Mouse (Mus musculus): Measurements from ENCODE around the gene Akap13.
"Not testable (repeated sequence)": the region's sequence is repeated elsewhere in the genome, so short reads cannot be mapped to it uniquely, and the experiment has no call there.

Gene Akap13

DNA sequence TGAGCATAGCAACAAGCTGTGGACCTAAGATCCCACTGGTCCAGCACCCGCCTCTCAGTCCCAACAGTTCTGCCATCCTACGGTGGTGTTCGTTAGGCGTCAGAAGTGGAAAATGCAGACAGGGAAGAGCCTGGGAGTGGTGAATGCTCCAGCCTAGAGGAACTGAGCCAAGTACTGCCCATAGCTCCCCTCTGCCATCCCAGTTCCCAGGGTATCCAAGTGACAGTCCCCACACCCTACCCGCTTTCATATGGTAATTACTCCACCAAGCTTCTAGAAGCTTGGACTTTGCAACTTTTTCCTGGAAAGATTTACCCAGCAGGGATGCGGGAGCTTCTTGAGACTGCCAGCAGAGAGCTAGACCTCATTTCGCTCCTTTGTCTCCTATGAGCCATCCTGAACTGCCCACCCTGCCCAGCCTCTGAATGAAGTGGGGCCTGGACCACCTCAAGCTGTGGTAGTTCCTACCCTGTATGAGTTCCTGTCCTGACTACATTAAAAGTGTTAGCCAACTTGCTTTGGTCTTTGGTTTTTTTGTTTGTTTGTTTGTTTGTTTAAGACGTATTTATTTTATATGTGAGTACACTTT, 300.6 kb downstream of the Akap13 start:
- DNase-seq (ENCODE audit: low spot score in 2 of 2), result no peak

- DNase-seq (ENCODE audit: low spot score in 2 of 2), result no peak
These were observed 304.7 kb downstream of the Akap13 start for GRCm38 (mm10) chr7:75759992-75760514.

DNA sequence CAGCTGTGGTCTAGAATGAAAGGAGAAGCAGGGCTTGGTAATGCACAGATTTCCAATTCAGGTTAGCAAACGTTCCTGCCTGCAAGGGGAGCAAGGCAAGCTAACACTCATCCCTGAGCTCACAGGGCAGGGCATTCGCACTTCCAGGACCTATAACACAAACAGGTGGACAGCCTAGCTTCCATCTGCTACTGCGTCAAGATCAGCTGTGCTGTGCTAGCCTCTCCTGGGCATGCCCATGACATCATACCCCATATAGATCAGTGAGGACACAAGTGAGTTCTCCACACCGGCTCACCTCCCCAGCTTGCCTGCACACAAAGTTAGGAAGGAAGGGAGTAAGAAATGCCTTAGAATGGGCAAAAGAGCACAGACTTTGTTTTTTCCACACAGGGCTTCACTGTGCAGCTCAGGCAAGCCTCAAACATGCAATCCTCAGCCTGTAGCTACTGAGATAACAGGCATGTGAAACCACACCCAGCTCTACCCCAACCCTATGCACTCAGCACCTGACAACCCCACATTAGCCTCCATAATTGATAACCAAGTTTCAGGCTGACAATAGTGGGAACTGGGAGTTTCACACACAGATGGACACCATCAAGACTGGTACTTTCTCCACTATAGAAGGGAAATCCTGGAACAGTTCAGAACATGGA, 305.5 kb downstream of the Akap13 start:
- DNase-seq (ENCODE audit: low spot score in 2 of 2), result not testable (repeated sequence)

DNA sequence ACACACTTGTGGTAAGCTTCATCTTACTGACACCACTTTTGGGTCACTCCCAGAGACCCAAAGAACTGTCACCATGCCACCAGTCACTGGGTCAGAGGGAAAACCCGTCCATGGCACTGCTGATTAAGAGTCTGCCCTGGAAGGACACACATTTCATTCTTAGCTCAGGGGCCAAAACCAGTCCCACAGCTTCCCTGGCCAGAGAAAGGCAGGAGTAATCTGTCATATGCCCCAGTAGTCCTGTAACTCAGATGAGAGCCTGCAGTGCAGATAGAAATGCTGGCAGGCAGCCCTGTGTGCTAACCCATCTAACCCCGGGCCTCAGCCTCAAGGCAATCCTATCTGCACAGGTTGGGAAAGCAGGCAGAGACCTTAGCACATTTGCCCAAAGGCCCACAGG, 306.9 kb downstream of the Akap13 start:
- not testable (repeated sequence) for DNase-seq (ENCODE audit: low spot score in 2 of 2)

DNA sequence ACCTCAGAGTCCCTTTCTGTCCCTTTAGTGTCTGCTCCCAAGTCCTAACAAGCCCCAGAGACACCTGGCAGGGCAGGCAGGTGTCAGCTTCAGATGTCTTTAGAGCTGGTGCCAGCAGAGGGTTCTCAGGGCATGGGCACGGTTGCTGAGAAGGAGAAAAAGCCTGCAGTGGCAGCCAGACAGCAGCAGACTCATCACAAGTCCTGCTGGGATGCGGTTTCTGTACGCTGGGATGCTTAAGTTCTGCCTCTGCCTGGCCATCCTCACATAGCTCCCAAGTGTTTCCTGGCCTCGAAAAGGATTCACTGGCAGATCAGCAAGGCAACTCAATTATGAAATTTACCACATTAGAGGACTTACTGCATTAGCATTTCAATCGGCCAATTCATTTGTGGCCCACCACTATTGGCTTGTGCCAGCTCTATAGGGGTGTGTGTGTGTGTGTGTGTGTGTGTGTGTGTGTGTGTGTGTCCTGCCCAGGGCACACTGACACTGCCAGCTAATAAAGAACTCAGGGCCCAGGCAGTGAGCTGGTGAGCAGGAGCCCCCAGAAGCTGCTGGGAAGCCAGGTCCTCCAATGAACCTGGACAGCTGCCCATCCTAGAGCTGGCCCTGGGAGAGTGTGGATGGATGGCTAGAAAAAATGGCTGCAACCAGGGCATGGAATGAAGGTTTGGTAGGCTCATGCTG, 311.9 kb downstream of the Akap13 start:
- not testable (repeated sequence) for DNase-seq (ENCODE audit: low spot score in 2 of 2)

DNA sequence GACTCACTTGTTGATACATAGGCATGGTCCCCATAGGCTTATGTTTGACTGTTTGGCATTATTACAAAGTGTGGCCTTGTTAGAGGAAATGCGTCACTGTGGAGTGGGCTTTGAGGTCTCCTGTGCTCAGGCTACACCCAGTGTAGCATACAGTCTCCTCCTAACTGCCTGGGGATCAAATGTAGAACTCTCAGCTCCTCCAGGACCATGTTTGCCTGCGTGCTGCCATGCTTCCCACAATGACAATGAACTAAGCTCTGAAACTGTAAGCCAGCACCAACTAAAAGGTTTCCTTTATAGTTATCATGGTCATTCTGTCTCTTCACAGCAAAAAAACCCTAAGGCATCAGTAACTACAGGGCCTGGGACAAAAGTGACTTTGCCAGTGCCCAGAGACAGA, 312.8 kb downstream of the Akap13 start:
- DNase-seq (ENCODE audit: low spot score in 2 of 2), result no peak

DNA sequence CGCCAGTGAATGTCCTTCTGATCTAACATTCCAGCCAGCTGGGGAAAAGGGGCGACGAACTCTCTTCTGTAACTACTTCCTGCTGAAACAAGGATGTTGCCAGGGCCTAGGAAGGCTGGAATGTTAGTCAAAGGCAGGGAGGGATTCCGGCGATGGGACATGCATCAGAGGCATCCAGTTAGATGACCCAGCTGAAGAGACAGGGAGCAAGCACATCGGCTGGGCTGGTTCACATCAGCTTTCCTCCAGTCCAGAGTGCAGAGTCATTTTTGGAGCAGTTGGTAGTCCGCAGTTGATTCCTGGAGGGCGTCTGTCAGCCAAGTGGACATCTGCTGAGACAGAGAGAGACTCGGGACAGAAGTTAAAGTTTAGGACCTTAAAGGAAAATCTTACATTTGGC, 314.6 kb downstream of the Akap13 start:
- DNase-seq (ENCODE audit: low spot score in 2 of 2), result no peak

- DNase-seq (ENCODE audit: low spot score in 2 of 2), result not testable (repeated sequence)
These were observed 319.1 kb downstream of the Akap13 start for GRCm38 (mm10) chr7:75774095-75775078.

DNA sequence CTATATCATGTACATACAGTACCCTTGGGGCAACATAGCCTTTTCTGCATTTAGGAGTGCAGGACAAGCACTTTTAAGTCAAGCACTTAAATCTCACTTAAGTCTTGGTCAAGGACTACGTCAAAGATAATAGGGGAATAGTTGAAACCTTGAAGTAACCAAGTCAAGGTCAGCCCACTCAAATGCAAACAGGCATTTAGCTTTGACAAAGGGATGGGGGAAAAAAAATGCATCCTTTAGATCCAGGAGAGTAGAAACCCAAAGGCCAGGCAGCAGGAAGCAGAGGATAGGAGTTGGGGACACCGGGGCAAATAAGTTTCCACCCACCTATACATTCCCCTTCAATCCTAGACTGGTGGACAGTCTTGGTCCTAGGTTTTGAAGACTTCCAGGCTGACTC, 322.7 kb downstream of the Akap13 start:
- no peak for DNase-seq (ENCODE audit: low spot score in 2 of 2)

DNA sequence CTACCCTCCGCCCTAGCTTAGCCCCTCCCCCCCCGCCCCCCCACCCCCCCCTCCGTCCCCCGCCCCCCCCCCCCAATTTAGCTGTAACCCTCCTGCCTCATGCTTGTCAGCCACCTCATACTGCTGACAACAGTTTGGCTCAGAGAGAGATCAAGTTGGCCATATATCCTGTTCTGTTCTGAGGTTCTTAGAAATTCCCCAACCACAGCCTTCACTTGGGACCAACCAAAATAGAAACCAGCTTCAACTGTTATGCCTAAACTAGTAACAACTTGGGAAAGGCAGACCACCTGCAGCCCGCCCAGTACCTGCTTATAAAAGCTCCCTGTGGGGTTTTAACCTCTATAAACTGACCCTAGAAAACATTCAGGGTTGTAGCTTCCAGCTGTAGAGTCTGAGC, 325.5 kb downstream of the Akap13 start:
- DNase-seq (ENCODE audit: low spot score in 2 of 2), result no peak

- no peak for DNase-seq (ENCODE audit: low spot score in 2 of 2)
These were observed 326.1 kb downstream of the Akap13 start for GRCm38 (mm10) chr7:75781298-75781947.

- peak; percentile 79 to 89 for DNase-seq (ENCODE audit: low spot score in 2 of 2)
These were observed 326.8 kb downstream of the Akap13 start for GRCm38 (mm10) chr7:75781948-75782722.

DNA sequence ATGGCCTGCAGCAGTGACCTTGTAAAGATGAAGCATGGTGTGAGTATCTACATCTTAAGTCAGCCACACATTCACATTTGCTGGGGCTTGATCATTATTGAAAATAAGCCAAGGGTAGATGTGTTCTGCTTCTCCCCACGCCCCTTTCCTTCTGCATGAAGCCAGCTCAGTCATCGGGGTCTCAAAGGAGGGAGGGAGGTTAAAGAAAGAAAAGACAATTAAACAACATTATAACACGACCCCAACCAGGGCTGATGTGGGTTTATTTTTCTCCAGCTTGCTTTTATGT, 327.3 kb downstream of the Akap13 start:
- no peak for DNase-seq (ENCODE audit: low spot score in 2 of 2)

DNA sequence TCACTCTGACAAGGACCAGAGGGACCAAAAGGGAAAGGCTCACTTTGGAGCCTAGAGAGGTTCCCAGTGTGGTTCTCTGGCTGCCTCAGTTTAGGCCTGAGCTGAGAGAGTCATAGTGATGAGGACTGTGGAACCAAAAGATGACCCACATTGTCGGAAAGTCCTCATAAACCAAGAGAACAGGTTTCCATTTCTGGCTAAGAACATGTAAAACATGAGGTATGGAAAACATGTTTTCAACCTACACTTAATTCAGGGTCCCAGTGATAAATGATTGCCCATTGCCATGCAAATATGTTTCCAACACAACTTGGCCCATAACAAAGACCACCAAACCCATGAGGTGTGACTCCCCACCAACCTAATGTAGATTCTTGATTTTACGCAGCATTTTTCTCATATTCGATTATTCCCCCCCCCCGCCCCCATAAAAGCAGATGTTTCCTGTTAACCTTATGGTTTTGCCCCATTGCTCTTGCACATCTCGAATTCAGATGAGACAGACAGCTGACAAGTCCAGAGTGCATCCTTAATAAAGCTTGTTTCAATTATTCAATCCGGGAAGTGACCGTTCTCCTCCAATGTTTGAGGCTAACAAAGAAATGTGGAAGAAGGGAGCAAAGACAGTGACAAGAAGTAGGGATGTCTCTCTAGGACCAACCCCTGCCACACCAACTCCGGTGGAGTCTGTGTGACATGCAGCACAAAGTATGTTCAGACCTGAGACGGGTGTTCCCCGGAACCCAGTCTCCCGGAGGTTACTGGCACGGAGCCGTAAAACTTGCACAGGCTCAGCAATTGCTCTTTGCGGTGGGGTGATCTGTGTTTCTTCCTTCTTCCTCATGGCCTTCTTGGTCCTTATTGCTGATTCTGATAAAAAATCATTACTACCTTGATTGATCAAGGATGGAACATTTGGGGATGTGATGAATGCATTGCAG, 330.3 kb downstream of the Akap13 start:
- no peak for DNase-seq (ENCODE audit: low spot score in 2 of 2)

DNA sequence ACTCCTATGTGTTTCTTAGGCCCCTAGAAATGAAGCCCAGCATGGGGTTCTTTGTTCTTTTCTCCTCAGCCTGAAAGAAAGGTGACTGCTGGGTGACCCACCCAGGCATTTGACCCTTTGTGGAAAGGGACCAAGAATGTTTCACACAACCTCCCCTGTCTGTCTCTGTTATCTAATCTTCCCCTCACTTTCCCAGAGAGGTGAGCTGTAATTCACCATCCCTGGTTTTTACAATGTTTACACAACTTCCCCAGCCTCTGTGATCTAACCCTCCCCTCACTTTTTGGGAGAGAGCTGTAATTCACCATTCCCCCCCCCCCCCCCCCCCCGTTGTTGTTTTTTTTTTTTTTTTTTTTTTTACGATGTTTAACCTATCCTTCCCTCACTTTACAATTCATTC, 331.5 kb downstream of the Akap13 start:
- DNase-seq (ENCODE audit: low spot score in 2 of 2), result no peak

GRCm38 (mm10) chr7:75787371-75787770, 332.0 kb downstream of the Akap13 start:
- no peak for DNase-seq (ENCODE audit: low spot score in 2 of 2)

- not testable (repeated sequence) for DNase-seq (ENCODE audit: low spot score in 2 of 2)
These were observed 332.9 kb downstream of the Akap13 start for GRCm38 (mm10) chr7:75788069-75788800.

DNA sequence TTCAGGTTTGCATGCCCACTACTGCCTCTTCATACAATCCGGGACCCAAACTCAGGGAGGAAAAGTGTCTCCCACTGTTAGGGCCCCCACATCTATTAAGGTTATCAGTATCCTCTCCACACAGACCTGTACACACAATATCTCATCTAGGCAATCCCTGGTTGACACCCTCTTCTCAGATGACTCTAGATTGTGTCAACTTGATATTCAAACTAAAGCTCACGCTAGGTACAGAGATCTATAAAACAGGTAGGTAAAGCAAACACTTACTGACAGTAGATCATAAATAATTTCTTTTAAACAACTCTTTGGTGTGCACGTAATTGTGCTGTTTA, 333.4 kb downstream of the Akap13 start:
- DNase-seq (ENCODE audit: low spot score in 2 of 2), result not testable (repeated sequence)

DNA sequence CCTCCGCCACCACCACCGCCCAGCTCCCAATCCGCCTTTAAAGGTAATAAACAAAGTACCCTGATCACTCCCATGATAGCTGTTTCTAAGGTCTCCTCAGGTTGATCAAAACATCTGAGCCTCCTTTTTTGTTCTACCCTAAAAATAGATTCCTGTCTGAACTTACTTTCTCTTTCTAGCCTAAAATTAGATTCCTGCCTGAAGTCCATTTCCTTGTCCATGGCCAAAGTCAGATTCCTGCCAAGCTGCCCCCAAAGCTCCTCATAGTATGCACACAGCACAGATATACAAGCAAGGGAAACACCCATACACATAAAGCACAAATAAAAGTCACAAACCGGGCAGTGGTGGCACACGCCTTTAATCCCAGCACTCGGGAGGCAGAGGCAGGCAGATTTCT, 334.4 kb downstream of the Akap13 start:
- DNase-seq (ENCODE audit: low spot score in 2 of 2), result no peak

All from urinary bladder, postnatal 36 days (tissue).